Mouse (Mus musculus): ENCODE data around the gene Mllt3.

DNA sequence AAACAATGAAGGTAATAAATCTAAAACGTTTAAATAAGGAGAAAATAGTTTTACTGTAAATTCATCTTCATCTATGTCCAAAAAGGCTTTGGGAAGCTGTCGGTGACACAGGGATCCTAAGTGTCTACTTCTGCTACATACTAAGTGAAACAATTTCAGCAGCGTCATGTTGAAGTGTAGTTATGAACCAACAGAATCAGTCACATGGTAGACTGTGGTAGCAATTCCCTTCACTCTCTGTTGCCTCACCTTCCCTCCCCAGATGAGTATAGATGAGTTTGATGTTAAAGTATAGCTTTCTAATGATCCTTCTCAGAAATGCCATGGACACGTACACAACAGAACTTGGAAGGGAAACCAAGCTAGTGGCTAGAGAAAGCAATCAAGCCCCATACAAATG, 79.9 kb downstream of the Mllt3 start:
- no peak for TF ChIP-seq CTCF (IDR thresholded peaks at IDR 0.05; ENCODE audit: borderline replicate concordance, control insufficient read depth, extremely low read depth, insufficient read depth, low read length, poor library complexity)
- no peak for TF ChIP-seq POLR2A (IDR thresholded peaks at IDR 0.05; ENCODE audit: control insufficient read depth, extremely low read depth, insufficient read depth, low read length, poor library complexity)
